Mouse (Mus musculus): ENCODE measurements at regions not wholly inside any gene's neighbourhood (a gene's known extent, or its start where the extent isn't known, plus 50 kb on each side); places are given as distances from the start of the nearest gene placed in this dataset.
"Not testable (repeated sequence)": the region's sequence is repeated elsewhere in the genome, so short reads cannot be mapped to it uniquely, and the experiment has no call there.

DNA sequence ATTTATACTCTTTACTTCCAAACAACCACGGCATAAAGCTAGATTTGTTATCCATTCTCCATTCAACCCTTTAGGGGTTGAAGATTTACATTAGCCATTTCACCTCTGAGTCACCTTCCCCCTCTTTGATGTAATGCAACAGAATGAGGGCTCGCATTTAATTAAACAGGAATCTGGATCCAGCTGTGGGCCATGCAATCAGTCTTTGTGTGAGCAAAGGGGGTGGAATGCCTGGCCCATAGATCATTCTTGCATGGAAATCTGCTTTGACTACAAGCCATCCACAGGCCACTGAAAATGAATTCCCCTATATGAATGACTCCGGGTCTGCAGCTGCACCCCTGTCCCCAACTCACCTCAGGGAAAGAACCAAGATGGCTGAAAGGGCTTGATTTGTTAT, 574.4 kb downstream of the Cypt12 start:
- DNase-seq, result no peak

- DNase-seq, result no peak
Observed at GRCm38 (mm10) chr3:18524011-18524410, 575.8 kb downstream of the Cypt12 start.

GRCm38 (mm10) chr3:18557201-18557600, 609.0 kb downstream of the Cypt12 start:
- no peak for DNase-seq

DNA sequence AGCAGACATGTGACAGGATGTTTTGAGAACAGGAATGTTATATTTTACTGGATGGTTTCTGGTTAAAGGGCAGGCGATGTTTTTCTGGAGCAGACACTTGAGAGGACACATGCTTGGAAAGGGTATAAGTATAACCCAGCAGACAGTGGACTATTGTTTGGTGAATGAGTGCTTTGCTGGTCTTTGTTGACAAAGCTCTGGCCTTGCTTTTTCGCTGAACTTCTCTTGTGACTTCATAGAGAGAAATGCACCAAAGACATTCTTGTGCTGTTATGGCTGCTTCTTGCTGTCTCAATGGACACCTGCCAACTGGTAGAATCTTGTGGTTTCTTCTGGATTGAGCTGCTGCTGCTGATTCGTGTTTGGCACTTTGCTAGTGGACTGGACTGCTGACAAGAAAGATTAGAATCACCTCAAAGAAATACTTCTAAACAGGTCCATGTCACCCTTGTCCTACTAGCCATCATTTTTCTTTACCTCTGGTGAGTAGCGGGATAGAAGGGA, 612.1 kb downstream of the Cypt12 start:
- DNase-seq, result no peak

GRCm38 (mm10) chr3:18580911-18581626, 632.9 kb downstream of the Cypt12 start:
- DNase-seq, result not testable (repeated sequence)

GRCm38 (mm10) chr3:18620608-18621007, 672.4 kb downstream of the Cypt12 start:
- no peak for DNase-seq

DNA sequence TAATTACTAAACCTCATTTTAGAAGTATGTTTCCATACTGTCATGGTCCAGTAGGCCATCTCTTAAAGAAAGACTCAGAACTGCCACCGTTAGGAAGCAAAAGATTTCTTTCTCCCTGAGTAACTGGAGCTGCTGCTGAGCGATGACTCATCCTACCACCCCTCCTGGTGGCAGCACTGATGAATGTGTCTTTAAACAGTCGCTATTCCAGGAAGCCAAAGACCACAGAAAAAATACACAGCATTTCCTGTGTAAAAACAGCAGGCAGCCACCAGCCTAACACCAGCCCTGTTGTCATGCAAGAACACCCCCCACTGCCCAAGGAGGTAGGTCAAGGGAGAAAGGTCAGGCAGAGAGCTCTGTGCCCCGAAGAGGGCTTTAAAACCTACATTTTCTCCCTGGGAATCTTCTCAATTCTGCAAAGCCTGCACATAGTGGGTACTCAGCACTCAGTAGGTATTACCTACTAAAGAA, 675.7 kb downstream of the Cypt12 start:
- DNase-seq, result peak; percentile 39

DNA sequence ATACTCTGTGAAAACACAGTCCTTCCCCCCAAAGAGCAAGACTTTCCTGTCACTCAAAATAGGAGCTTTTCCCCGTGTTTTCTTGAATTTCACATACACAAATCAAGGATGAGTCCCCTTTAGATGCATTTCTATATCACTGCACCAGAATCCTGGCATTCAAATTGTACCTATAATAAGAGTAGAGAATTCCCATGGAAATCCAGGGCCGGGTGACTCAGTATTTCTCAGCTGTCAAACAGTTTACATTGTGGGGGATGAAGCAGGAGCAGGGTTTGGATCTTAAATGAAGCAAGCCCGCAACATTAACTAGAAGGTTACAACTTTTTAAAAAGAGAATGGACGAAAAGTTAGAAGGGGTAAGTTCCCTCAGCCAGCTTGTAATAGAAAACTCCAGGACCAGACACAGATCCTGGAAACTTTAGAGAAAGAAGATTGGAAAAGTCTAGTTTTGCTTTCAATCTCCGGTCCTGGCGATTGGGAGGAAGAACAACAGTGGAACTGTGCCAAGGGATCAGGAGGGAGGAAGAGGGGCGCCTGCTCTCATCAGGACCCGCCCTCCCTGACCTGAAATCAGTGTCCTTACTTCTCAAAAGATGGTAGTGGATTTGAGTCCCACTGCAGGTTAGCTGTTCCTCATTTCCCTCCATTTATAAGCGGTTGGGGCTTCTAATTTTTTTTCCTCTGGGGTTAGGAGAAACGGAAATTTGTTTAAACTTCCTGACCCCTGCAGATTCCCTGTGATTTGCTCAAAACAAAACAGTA, 676.4 kb downstream of the Cypt12 start:
- peak; percentile 18 for DNase-seq

GRCm38 (mm10) chr3:18625395-18626328, 677.5 kb downstream of the Cypt12 start:
- DNase-seq, result peak; percentile 19

GRCm38 (mm10) chr3:18626375-18626774, 678.2 kb downstream of the Cypt12 start:
- DNase-seq, result no peak

DNA sequence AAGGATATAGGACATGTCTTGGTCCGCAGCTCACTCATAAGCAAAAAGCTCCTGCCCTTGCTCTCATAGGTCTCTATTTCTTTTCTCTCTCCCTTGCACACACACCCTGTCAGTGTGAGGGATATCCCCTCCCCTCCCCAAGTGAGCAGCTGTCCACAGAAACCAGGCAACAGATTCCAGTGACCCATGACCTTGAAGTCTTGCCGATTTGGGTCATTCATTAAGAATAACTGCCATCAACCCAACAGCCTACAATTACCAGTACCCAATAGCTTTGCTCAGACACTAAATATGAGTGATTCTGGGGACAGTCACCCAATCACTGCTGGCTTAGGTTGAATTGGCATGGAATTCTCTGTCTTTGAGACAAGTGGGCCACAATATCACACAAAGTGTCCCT, 678.6 kb downstream of the Cypt12 start:
- DNase-seq, result no peak

GRCm38 (mm10) chr3:18629233-18629632, 681.0 kb downstream of the Cypt12 start:
- no peak for DNase-seq

- DNase-seq, result no peak
Observed at GRCm38 (mm10) chr3:18631601-18632000, 683.4 kb downstream of the Cypt12 start.

DNA sequence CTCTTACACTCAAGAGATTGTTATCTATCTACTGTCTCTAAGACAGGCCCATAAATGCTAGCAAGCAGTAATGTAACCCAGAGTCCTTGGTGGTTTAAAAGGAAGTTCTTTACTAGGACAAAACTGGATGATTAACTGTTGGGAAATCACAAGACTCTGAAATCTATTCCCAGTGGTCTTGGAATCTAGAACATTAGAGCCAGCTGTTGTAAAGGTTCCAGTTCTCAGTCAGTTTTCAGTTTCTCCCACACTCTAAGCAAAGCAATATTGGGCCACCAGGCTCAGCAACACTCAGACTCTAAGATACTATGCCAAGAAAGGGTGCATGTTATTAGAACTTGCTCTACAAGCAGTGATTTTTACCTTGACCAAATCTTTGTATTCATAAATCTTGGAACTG, 686.6 kb downstream of the Cypt12 start:
- DNase-seq, result no peak

DNA sequence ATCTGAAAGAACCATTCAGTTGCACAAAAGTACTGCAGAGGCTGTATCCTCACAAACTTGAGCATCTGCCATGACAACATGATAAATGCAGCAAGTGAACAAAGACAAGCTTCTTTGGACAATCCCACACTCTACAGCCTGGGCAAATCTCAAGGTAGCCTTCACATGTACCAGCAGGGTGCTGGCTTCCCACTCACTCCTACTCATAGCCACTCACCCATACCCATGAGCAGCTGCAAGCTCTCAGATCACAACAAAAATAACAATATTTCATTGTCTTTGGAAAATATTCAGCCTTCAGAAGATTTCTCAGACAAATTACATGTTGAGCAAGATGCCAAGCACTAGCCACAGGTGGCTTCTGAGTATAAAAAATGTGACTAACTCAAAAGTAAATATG, 689.3 kb downstream of the Cypt12 start:
- no peak for DNase-seq

DNA sequence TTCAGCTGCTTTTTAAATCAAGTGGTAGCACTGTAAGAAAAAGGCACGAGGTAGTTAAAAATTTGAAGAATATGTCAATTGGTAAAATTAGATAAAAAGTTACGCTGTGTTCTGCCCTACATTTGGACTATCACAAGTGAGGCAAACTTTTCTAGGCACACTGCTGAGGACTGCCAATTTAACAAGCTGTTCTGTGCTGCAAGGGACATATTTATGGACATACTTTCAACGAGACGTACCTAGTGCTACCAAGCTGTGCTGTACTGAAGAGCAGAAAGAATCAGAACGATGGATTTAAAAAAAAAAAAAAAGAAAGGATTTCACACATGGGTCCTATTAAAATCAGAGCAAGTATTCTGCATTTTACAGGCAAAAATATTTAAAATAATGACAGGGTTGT, 692.1 kb downstream of the Cypt12 start:
- no peak for DNase-seq

- no peak for DNase-seq
Observed at GRCm38 (mm10) chr3:18641688-18642087, 693.5 kb downstream of the Cypt12 start.

GRCm38 (mm10) chr3:18643408-18644035, 695.3 kb downstream of the Cypt12 start:
- no peak for DNase-seq

- no peak for DNase-seq
Observed at GRCm38 (mm10) chr3:18645481-18645880, 697.3 kb downstream of the Cypt12 start.

- no peak for DNase-seq
Observed at GRCm38 (mm10) chr3:18645927-18646326, 697.7 kb downstream of the Cypt12 start.

DNA sequence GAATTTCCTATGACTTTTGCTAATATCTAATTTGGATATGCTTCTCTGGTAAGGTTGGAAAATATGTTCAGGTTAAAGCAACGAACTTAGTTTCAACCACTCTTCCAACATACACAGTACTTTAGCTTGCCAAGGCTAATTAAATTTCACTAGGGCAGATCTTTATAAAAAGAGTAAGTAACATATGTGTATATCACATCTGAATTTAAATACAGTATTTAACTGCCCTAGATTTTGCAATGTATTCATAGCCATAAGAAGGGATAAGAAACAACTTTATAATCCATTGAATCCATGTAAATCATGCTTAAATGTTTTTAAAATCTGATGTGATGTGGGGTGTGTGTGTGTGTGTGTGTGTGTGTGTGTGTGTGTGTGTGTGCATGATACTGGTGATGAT, 705.3 kb downstream of the Cypt12 start:
- no peak for DNase-seq

DNA sequence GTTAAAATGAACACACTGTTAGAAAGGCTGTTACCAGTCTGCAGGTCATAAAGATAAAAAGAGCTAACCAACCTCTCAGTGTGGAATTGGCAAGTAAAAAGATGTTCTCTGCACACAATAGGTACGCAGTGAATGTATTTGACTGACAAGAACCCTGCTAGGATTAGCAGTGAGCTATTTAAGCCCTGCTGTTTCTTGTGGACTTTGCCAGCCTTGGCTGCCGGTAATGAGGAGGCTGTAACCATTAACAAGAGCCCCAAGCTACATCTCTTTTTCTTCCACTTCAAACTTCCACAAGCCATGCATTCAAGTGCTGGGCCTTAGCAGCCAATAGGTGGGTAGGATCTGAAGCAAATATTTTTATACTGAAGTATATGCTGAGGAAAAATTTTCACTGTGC, 717.5 kb downstream of the Cypt12 start:
- no peak for DNase-seq
